Mouse (Mus musculus) CD4-positive naive resting alpha-beta T cell, adult 57 days (primary cell): ENCODE data around the gene Hes1. TPM values are rescaled to one million over a fixed set of nuclear protein-coding genes. Genes with fewer than 3 reads are reported as not detected.

Source experiments
- total RNA-seq: library from RNA; stranded (reverse); gene quantifications from one replicate; pipeline ENCODE4 v1.2.4, GENCODE M21; 2023

The Hes1 gene
- 6.1 TPM for total RNA-seq

DNA sequence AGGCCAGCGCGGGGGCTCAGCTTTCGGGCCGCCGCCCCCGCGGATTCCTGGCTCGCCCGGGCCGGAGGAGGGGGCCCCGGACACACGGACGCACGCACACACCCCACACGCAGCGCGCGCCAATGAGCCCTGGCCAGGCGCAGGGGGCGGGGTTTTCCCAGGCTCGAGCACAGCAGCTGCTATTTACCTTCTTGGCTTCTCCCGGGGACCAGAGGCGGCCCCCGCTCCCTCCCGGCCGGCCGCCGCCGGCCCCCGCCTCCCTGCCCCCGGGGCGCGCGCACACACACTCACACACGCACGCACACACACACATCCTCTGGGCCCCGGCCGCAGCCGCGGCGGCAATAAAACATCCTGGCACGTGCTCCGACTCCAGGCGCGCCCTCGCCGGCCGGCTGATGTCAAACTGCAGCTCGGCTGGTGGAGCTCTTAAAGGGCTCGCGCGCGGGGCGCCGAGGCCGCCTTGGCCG, at the start of gene Hes1:
TSS of gene Hes1 (plus strand) at position 401 of the 470 bp plus-strand sequence.

Other genes starting within 250 kb of the Hes1 start
- not detected for gene Cpn2, start 203.1 kb downstream of the Hes1 start, total RNA-seq
- not detected for gene Lrrc15, start 218.9 kb downstream of the Hes1 start, total RNA-seq
- 1.3 TPM for gene Gp5, start 246.4 kb downstream of the Hes1 start, total RNA-seq